Mouse (Mus musculus): Measurements from ENCODE around the gene Gm13030. TPM values are rescaled to one million over a fixed set of nuclear protein-coding genes. Genes with fewer than 3 reads are reported as not detected.

The Gm13030 gene
- total and polyA plus RNA-seq, 3 experiments, result not detected

DNA sequence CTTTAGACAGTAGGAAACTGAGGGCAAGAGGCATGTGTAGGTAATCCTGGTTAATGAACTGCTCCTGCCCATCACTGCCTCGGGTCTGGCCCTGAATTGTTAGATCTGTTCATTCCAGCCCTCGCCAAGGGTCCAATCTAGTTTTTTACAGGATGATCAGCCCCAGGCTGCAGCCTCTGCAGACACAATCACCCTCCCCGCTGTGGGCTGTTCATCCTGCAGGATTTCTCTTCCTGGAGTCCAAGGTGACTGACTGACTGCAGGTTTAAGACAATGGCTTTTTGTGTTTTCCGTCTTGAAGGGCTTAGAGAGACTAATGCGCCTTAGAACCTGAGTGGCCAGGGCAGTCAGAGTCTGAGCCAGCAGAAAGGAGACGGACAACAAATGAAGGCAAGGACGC is 15.4 kb upstream of the Gm13030 start:
- no peak for TF ChIP-seq GATA1 (IDR thresholded peaks at IDR 0.05; ENCODE audit: low read depth, low read length)
- TF ChIP-seq POLR2AphosphoS5 (IDR thresholded peaks at IDR 0.05; ENCODE audit: borderline replicate concordance, low read depth, low read length), result no peak
- TF ChIP-seq MAX (IDR thresholded peaks at IDR 0.05; ENCODE audit: low read length), result no peak
- TF ChIP-seq GABPA (IDR thresholded peaks at IDR 0.05; ENCODE audit: low read depth, low read length), result no peak
- no peak for TF ChIP-seq TAL1 (IDR thresholded peaks at IDR 0.05; ENCODE audit: low read length)
- no peak for TF ChIP-seq RCOR1 (IDR thresholded peaks at IDR 0.05; ENCODE audit: low read depth, low read length)
- TF ChIP-seq BHLHE40 (IDR thresholded peaks at IDR 0.05; ENCODE audit: borderline replicate concordance, low read depth, low read length), result no peak
- no peak for TF ChIP-seq RAD21 (IDR thresholded peaks at IDR 0.05; ENCODE audit: low read depth, low read length)
- TF ChIP-seq ZMIZ1 (IDR thresholded peaks at IDR 0.05; ENCODE audit: low read depth, low read length), result no peak
- no peak for TF ChIP-seq MEF2A (IDR thresholded peaks at IDR 0.05; ENCODE audit: extremely low read depth, insufficient replicate concordance, low read depth, low read length, poor library complexity, severe bottlenecking)
- no peak for TF ChIP-seq CHD2 (IDR thresholded peaks at IDR 0.05; ENCODE audit: low read length)
- TF ChIP-seq POLR2AphosphoS2 (IDR thresholded peaks at IDR 0.05; ENCODE audit: low read length), result no peak
- no peak for TF ChIP-seq ETS1 (IDR thresholded peaks at IDR 0.05; ENCODE audit: low read depth, low read length)
- no peak overlapping the region for H3K9ac ChIP-seq (ENCODE audit: control insufficient read depth, low read depth, low read length, poor library complexity, severe bottlenecking)
- no peak for DNase-seq (ENCODE audit: low read depth, low spot score)
- no peak overlapping the region for H3K27ac ChIP-seq (ENCODE audit: control insufficient read depth, low read depth, low read length)
- H3K36me3 ChIP-seq (ENCODE audit: control insufficient read depth in 1 of 2, insufficient read depth in 2 of 2, low read length in 2 of 2), result no peaks in the 10 kb centered on the region
- H3K9me3 ChIP-seq (replicated peaks; ENCODE audit: insufficient read depth, low read length), result no peaks in the 10 kb centered on the region
- no peaks in the 10 kb centered on the region for H3K79me2 ChIP-seq (ENCODE audit: control insufficient read depth, insufficient read depth, low read length, poor library complexity)
- H3K27me3 ChIP-seq (ENCODE audit: control insufficient read depth in 1 of 2, insufficient read depth in 2 of 2, low read length in 2 of 2), result no peaks in the 10 kb centered on the region
- H3K4me1 ChIP-seq (ENCODE audit: control insufficient read depth in 1 of 2, insufficient read depth in 2 of 2, low read length in 2 of 2), result no peaks in the 10 kb centered on the region
- H3K4me3 ChIP-seq (ENCODE audit: control insufficient read depth in 1 of 2, insufficient read depth in 1 of 2, low read depth in 2 of 2, low read length in 2 of 2), result no peak overlapping the region

- Histone ChIP-seq H3K79me2 (ENCODE audit: control insufficient read depth, insufficient read depth, low read length, poor library complexity) (no peaks in the 10 kb centered on the region), H3K36me3 (ENCODE audit: control insufficient read depth in 1 of 2, insufficient read depth in 2 of 2, low read length in 2 of 2) (no peaks in the 10 kb centered on the region), H3K9me3 (replicated peaks; ENCODE audit: insufficient read depth, low read length) (no peaks in the 10 kb centered on the region), H3K27ac (ENCODE audit: control insufficient read depth, low read depth, low read length) (no peak overlapping the region), H3K27me3 (ENCODE audit: control insufficient read depth in 1 of 2, insufficient read depth in 2 of 2, low read length in 2 of 2) (no peaks in the 10 kb centered on the region), H3K4me1 (ENCODE audit: control insufficient read depth in 1 of 2, insufficient read depth in 2 of 2, low read length in 2 of 2) (no peaks in the 10 kb centered on the region), H3K4me3 (ENCODE audit: control insufficient read depth in 1 of 2, insufficient read depth in 1 of 2, low read depth in 2 of 2, low read length in 2 of 2) (no peak overlapping the region), H3K9ac (ENCODE audit: control insufficient read depth, low read depth, low read length, poor library complexity, severe bottlenecking) (no peak overlapping the region)
- DNase-seq (ENCODE audit: low read depth, low spot score), result peak; percentile 92
- no peak for TF ChIP-seq MAX (IDR thresholded peaks at IDR 0.05; ENCODE audit: low read length)
- no peak for TF ChIP-seq MEF2A (IDR thresholded peaks at IDR 0.05; ENCODE audit: extremely low read depth, insufficient replicate concordance, low read depth, low read length, poor library complexity, severe bottlenecking)
- no peak for TF ChIP-seq MAFK (IDR thresholded peaks at IDR 0.05; ENCODE audit: borderline replicate concordance, low read depth, low read length)
- TF ChIP-seq ZNF384 (IDR thresholded peaks at IDR 0.05; ENCODE audit: low read depth, low read length), result peak; percentile 64
- no peak for TF ChIP-seq USF1 (IDR thresholded peaks at IDR 0.05; ENCODE audit: low read depth, low read length)
- no peak for TF ChIP-seq POLR2AphosphoS2 (IDR thresholded peaks at IDR 0.05; ENCODE audit: low read length)
- TF ChIP-seq TAL1 (IDR thresholded peaks at IDR 0.05; ENCODE audit: low read length), result no peak
- TF ChIP-seq NRF1 (IDR thresholded peaks at IDR 0.05; ENCODE audit: insufficient read depth, low read depth, low read length, poor library complexity, severe bottlenecking), result no peak
- no peak for TF ChIP-seq USF2 (IDR thresholded peaks at IDR 0.05; ENCODE audit: borderline replicate concordance in 1 of 2, insufficient read depth in 1 of 2, low read depth in 1 of 2, low read length in 2 of 2)
- TF ChIP-seq JUND (IDR thresholded peaks at IDR 0.05; ENCODE audit: low read depth, low read length), result no peak
- no peak for TF ChIP-seq ETS1 (IDR thresholded peaks at IDR 0.05; ENCODE audit: low read depth, low read length)
- no peak for TF ChIP-seq NELFE (IDR thresholded peaks at IDR 0.05; ENCODE audit: low read depth, low read length)
- no peak for TF ChIP-seq HCFC1 (IDR thresholded peaks at IDR 0.05; ENCODE audit: low read depth, low read length)
- TF ChIP-seq ZMIZ1 (IDR thresholded peaks at IDR 0.05; ENCODE audit: low read depth, low read length), result no peak
- TF ChIP-seq MYB (IDR thresholded peaks at IDR 0.05; ENCODE audit: low read depth, low read length), result no peak
- TF ChIP-seq TCF12 (IDR thresholded peaks at IDR 0.05; ENCODE audit: low read depth, low read length), result no peak
- no peak for TF ChIP-seq E2F4 (IDR thresholded peaks at IDR 0.05; ENCODE audit: borderline replicate concordance, low read depth, low read length)
- TF ChIP-seq EP300 (IDR thresholded peaks at IDR 0.05; ENCODE audit: low read depth in 1 of 2, low read length in 2 of 2), result no peak
- no peak for TF ChIP-seq GABPA (IDR thresholded peaks at IDR 0.05; ENCODE audit: low read depth, low read length)
- peak; percentile 80 for TF ChIP-seq ZC3H11A (IDR thresholded peaks at IDR 0.05; ENCODE audit: low read depth, low read length)
- peak; percentile 54 for TF ChIP-seq ELF1 (IDR thresholded peaks at IDR 0.05; ENCODE audit: low read depth, low read length)
- peak; percentile 71 to 99 (median 91) for TF ChIP-seq CTCF (IDR thresholded peaks at IDR 0.05 in 2 of 3, conservative IDR thresholded peaks at IDR 0.05 in 1 of 3; ENCODE audit: control insufficient read depth in 1 of 3, insufficient read depth in 1 of 3, low read depth in 2 of 3, low read length in 3 of 3, poor library complexity in 1 of 3, severe bottlenecking in 1 of 3)
- no peak for TF ChIP-seq CHD1 (IDR thresholded peaks at IDR 0.05; ENCODE audit: low read depth, low read length)
- no peak for TF ChIP-seq POLR2AphosphoS5 (IDR thresholded peaks at IDR 0.05; ENCODE audit: borderline replicate concordance, low read depth, low read length)
- no peak for TF ChIP-seq RCOR1 (IDR thresholded peaks at IDR 0.05; ENCODE audit: low read depth, low read length)
- TF ChIP-seq CHD2 (IDR thresholded peaks at IDR 0.05; ENCODE audit: low read length), result no peak
- peak; percentile 55; the same call in 1 of the 2 replicates for TF ChIP-seq SIN3A (IDR thresholded peaks at IDR 0.05; ENCODE audit: low read length)
Observed at GRCm38 (mm10) chr4:138884261-138884660, 10.5 kb upstream of the Gm13030 start.
